Mouse (Mus musculus) spleen, adult 2 months (tissue): ENCODE results near the gene Ifng.

ENCODE experiments used
- CTCF ChIP-seq: fragments of 200-500 bp; IDR thresholded peaks from 2 replicates; pipeline ENCODE4 v1.5.1; 2011; ENCODE audit warnings: mild to moderate bottlenecking, inconsistent platforms; ENCODE audit not compliant: insufficient read depth, insufficient read length, insufficient replicate concordance; ENCODE audit errors: extremely low read depth
- POLR2A ChIP-seq: fragments of 200-500 bp; IDR thresholded peaks from 2 replicates; pipeline ENCODE4 v1.6.1; 2011; ENCODE audit warnings: low read depth, low read length, inconsistent platforms

- TF ChIP-seq POLR2A = no peak
- no peak for TF ChIP-seq CTCF
These were observed 34.2 kb upstream of the Ifng start for GRCm38 (mm10) chr10:118406463-118407221.
